Mouse (Mus musculus): Measurements from ENCODE around the gene Srm.

DNA sequence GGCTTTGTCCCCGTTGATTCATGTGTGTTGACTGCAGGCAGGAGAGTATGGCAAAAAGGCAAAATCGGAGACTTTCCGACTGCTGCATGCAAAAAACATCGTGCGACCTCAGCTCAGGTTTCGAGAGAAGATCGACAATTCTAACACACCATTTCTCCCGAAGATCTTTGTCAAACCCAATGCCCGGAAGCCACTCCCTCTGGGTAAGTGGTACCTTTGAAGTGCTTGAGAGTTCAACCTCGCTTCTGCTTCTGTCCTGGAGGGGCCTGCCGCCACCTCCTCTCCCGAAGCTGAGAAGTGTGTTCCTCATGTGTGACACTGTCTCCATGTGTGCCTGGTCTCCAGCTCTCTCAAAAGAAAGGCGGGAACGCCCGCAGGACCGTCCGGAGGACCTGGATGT lies 28.6 kb upstream of the Srm start:
- TF ChIP-seq POLR2A (IDR thresholded peaks at IDR 0.05; ENCODE audit: low read depth, low read length), result no peak
- TF ChIP-seq CTCF (conservative IDR thresholded peaks at IDR 0.05; ENCODE audit: insufficient read depth, insufficient read length, low read depth, low read length), result no peak
